Mouse (Mus musculus): ENCODE data around the gene Ccdc151.
A peak's percentile ranks its signal among the peaks of the same experiment; 100 is the strongest.

The Ccdc151 gene

DNA sequence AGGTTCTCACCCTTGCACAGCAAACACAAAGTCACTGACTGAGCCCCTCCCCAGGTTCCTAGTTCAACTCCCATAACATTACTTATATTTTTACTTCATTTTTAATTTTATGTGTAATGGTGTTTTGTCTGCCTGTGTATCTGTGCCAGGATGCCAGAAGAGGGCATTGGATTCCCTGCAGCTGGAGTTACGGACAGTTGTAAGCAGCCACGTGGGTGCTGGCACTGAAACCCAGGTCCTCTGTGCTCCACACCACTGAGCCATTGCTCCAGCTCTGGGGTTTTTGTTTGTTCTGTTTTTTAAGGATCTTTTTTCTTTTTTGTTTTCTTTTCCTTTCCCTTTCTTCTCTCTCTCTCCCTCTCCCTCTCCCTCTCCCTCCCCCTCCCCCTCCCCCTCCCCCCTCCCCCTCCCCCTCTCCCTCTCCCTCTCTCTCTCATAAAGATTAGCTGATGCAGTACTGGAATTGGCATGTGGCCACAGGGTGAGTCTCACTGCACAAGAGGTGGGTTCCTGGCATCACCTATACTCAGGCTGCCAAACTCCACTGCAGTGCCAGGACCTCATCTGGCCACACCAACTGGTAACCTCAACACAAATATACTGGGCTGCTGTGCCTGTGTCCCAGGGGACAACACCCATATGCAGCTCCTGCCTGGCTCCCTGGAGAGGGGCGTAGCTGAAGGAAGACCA is 6.1 kb downstream of the Ccdc151 start:
- no peak for DNase-seq (ENCODE audit: low read depth)

DNA sequence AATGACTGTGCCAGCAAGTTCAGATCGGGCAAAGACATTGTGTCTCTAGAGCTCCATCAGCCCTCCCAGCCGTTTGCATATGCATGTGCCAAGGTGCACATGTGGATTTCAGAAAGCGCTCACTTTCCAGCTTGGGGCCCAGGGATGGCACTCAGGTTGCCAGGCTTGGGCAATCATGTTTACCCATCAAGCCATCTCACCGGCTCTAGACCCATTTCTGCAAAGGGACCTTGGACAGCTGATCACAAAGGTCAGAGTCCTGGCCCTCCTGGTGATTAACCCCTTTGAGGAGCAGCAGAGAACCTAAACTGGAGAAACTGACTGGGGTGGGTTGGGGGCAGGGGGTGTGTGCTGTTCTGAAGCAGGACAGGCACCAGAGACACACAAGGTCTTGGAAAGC is 10.2 kb downstream of the Ccdc151 start:
- DNase-seq (ENCODE audit: low read depth): no peak

DNA sequence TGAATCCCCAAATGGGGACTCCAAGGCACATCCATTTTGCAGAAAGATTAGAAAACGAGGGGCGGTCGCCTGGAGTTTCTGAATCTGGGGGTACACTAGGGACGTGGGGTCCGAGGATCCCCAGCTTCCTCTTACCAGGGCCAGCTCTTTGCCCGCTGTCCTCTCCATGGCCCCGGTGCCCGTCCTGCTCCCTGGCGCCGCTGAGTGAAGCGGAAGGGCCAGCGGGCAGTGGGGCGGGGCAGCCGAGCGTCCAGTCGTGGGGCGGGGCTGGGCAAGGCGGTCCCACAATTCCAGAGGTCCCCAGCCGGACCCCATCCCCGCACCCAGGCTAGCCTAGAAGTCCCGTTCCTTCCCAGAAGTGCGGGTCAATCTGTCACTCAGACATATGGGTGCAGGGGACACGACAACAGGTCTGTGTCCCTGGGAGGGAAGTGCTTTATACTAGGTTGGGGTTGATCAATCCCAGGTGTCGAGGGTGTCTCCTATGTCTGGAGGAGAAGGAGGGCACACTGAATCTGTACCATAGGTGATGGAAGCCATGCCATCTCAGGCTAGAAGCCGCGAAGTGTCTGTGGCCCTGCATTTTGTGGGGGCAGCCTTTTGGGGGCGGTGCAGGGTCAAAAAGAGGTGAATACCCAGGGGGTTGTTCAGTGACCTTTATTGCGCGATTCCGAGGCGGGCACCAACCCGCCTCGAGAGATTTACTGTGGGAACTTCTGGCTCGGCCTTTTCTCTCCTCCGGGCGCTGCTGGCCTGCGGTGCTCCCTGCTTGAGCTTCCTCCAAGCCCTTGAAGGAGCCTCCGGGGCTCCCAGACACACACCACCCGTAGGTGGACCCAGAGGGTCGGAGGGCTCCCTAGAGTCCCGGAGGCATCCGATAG is 13.0 kb downstream of the Ccdc151 start, which contains the start of gene Rgl3:
Gene Rgl3 (minus strand): TSS at position 217 of the 881 bp plus-strand sequence.
- DNase-seq (ENCODE audit: low read depth): no peak

DNA sequence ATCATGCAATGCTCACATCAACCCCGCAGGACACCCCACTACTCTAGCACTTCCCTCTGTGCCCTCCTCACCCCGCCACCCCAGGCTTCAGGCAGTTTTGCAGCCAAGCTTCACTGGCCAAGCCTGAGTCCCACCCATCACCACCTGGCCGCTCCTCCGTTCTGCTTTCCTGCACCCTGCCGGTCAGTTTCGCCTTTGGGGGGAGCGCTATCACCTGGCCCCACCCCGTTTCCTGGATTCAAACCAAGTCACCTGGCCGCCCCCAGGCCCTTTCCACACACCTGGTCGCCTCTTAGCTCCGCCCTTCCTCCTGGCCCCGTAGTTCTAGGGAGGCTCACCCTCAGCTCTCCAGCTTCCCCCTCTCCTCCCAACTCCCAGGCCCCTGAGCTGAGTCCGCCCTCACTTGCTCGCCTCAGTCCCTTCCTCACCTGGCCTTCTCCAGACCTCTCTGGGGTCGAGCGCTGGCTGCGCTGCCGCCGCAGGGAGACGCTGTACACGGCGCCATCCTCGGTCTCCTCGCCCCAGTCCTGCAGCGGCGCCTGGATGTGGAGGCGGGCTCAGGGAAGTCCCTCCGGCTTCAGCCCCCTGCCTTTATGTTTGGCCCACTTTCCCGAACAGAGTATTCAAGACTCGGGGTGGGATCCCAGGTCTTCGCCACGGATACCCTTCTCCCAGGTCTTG is 13.9 kb downstream of the Ccdc151 start:
- DNase-seq (ENCODE audit: low read depth): no peak

DNA sequence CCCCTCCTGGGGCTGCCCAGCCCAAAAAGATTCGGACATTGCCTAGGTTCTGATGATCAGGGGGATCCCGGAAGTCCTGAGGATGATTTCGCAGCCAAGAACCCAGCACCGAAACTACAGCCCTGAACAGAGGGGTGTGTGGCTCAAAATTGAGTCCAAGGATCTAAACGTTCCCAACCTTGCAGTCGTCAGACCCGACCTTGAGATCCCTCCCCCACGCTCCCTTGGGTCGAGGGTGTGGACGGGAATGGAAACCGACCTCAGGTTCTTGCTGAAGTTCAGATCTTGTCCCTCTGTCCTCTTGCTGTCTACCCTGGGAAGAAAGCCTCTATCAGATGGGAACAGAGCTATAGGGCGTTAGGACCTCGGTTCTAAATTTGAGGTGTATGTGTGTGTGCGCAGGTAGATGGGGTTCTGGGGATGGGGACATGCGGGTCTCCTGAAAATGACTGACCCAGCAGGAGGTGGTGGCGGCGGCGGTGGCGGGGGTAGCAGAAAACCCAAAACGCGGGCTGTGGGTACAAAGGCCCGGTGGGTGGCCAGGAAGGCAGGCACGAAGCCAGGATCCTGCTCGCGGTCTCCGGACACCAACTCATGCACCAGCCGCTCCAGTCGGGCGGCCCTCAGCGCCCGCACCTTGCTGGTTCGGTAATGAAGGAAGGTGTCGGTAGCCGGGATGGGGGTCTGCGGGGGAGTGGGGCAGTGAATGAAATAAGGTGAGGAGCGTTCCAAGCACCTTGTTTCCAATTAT is 14.7 kb downstream of the Ccdc151 start:
- no peak for DNase-seq (ENCODE audit: low read depth)

DNA sequence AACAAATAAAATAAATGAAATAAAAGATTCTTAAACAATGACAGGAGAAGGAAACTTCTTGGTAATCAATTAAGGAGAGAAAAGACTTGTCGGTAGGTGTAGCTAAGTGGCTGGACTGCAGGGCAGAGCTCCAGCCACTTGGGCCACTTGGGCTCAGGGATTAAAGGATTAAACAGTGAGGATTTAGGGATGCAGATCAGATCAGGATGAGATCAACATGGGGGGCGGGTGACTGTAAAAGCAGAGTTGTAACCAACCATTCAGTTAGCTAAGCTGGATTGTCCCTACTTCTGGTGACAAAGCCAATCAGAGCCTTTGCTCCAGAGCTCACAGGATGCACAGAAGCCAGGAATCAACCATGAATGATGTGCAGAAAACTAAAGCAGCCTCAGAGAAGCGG is 18.5 kb downstream of the Ccdc151 start:
- DNase-seq (ENCODE audit: low read depth): no peak

DNA sequence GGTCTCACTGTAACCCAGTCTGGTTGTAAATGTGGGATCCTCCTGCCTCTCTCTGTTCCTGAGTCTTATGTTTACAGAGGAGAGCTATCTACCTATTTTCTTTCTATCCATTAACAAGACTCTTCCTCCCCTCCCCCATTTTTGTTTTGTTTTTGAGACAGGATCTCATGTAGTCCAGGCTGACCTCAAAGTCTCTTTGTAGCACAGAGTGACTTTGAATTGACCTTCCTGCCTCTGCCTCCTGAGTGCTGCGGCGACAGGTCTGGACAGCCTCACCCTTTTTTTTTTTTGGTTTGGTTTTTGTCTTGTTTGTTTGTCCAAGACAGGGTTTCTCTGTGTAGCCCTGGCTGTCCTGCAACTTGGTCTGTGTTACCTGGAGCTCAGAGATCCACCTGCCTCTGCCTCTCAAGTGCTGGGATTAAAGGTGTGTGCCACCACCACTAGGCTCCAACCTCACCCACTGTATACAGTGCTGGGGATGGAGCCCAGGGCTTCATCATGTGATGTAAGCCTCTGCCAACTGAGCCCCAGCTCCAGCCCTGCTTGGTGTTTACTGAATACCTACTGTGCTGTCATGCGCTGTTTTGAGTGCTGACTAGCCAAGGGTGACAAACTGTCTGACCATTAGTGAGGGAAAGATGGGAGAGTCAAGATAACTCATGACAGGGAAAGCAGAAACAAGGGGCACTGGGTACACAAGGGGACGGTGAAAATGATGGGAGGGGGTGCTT is 23.9 kb downstream of the Ccdc151 start:
- DNase-seq (ENCODE audit: low read depth): no peak

DNA sequence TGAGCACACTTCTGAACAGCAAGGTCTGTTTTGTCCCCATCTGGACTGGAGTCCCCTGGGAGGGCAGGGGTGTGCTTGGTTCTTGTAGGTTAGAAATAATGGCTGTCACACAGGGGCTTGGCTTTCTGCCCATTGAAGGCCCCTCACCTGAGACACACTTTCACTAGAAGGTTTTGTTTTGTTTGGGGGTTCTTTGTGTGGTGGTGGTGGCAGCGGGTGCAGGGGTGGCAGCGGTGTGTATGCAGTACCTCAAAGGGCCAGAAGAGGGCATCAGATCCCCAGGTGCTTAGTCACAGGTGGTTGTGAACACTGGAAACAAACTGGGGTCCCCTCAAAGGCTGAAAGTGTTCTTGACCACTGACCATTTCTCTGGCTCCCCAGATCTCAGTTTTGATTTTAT is 24.5 kb downstream of the Ccdc151 start:
- peak; percentile 28 for DNase-seq (ENCODE audit: low read depth)

DNA sequence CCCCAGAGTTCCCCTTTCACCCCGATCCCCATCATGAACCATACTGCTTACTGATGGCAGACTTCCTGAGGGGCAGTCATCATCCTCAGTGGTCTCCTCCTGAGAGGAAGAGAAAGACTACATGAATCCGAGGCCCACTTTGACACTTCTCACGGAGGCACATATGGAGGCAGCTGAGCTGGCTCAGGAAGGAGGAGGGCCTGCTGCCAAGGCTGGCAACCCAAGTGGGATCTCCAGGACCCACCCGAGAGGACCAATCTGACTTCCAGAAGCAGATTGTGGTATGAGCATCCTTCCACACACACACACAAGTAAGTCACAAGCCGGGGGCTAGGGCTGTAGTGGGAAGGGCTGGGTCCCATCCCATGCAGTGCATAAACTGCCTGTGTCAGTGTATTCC is 25.1 kb downstream of the Ccdc151 start:
- DNase-seq (ENCODE audit: low read depth): no peak

DNA sequence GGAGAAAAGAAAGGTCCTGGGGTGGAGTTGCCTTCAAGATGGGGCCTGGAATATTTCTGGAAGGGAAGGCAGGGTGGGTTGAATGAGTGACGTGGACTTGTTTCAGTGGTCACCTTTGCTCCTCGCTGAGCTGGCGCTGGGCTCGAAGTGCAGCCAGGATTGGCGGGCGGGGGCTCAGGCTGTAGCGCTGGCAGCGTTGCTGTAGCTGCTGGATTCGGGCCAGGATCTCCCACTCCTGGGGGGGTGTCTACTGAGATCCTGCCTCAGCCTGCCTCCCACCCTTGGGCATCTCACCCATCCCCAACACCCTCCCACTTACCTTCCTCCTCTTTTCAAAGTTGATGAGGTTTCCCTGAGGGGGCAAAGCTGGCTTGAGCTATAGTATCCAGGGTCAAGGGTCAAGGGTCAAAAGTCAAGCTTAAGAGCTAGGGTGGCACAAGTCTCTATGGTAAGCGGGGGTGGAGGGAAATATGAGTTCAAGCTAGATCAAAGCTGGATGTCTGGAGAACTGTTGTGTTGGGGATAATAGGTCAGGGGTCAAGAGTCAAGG is 25.7 kb downstream of the Ccdc151 start:
- DNase-seq (ENCODE audit: low read depth): no peak

DNA sequence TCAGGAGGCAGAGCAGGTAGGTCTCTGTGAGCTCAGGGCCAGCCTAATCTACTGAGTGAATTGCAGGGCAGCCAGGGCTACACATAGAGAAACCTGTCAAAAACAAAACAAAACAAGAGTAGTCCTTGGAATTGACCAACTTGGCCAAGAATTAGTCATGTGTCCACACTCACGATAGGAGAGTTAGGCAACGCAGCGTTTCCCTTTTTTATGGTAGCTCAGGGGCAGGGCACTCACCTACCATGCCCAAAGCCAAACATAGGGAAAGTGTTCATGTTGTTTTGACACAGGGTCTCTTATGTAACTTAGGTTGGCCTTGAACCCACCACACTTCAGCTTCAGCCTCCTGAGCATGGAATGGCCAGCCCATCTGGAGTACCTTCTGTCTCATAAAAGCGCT is 33.1 kb downstream of the Ccdc151 start:
- DNase-seq (ENCODE audit: low read depth): peak; percentile 51

DNA sequence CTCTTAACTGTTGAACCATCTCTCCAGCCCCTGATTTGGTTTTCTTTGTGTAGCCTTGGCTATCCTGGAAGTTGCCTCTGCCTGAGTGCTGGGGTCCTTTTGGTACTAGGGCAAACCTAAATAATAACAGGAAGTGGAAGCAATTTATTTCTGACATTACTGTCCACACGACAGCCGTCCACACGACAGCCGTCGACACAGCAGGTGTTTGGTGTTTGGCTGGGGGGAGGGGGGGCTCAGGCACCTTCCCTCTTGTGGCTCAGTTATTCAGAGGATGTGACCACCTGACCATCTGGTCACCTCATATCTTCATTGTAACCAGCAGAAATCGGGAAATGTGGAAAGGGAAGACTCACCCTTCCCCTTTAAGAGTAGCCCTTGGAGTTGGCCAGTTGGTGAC is 33.6 kb downstream of the Ccdc151 start:
- no peak for DNase-seq (ENCODE audit: low read depth)

DNA sequence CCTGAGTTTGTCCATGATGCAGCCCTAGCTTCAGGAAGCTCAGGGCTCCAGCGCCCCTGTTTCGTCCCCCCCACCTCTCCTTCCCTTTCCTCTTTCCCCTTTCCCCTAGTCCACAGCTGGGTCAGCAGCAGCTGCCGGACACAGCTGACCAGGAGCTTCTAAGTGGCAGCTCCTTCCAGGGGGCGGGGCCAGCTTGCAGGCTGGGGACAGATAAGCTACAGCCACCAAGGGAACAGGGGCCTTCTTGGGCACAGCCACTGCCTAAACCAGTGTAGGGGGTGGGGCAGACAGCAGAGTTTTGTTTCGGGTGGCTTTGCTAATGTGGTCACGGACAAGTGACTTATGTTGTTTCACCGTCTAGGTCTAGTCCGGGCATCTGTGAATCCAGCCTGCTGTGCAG is 39.0 kb downstream of the Ccdc151 start, which contains the start of gene Epor:
Gene Epor (minus strand): TSS at position 90 of the 400 bp plus-strand sequence.
- peak; percentile 82 for DNase-seq (ENCODE audit: low read depth)

DNA sequence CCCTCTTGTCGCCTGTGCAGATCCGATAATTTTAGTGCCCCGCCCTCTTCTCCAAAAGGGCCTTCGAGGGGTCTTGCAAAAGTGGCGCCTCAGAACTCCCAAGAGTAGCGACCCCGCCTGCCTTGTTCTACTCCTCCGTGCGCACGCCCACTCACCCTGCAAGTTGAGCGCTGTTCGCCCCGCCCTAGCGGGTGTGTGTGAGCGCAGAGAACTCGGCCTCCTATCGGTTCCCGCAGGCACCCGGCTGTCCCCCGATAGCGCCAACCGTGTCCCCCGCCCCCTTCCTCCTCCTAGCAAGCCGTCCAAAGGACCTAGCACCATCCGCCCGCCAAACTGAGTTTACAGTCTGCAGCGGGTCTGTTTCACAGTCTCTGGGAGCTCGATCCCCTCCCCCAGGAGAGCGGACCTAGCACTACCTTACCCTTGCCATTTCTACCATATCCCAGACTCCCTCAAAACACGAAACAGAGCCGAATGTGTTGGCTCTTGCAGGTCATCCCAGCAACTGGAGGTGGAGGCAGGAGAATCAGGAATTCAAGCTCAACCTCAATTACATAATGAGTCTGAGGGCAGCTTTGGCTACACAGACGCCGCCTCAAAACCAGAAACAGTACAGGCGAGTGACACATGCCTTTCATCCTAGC is 39.9 kb downstream of the Ccdc151 start:
- DNase-seq (ENCODE audit: low read depth): peak; percentile 85

DNA sequence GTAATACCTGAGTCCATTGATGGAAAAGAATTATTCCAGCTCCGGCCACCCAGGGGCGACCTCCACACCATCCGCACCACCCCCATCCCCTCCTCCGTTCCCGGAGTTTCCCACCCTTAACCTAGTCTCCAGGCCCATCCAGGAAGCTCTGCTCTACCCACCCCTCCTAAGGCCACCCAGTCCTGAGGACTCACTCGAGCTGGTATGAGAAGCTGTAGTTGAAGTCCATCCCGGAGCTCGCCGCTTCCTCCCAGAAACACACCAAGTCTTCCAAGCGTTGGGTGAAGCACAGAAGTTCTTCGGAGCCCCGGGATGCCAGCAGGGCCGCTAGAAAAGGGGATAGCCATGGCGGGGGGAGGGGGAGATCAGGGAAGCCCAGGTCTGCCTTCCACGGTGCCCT is 40.4 kb downstream of the Ccdc151 start:
- no peak for DNase-seq (ENCODE audit: low read depth)

DNA sequence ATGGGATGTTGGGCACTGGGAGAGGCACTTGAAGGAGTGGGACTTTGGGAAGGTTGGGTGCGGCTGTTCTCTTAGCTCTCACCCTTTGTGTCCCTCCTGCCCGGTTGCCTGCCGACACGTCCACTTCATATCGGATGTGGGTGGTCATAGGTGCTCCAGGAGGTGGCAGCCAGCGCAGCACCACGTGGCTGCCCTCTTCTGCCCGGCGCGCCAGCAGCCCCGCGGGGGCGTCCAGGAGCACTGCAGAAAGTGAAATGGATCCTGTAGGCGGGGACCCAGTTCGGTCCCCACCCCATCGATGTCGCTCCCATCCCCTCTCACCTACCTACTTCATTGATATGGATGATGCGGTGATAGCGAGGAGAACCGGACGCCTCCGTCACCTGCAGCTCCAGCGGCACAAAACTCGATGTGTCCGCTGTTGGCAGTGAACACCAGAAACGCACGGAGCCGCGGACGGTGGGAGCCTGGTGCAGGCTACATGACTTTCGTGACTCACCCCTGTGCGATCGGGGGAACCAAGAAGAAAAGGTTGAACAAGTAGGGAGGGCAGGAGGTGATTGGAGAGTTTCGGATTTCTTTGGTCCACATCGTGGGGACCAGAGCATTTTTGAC is 41.0 kb downstream of the Ccdc151 start:
- no peak for DNase-seq (ENCODE audit: low read depth)

DNA sequence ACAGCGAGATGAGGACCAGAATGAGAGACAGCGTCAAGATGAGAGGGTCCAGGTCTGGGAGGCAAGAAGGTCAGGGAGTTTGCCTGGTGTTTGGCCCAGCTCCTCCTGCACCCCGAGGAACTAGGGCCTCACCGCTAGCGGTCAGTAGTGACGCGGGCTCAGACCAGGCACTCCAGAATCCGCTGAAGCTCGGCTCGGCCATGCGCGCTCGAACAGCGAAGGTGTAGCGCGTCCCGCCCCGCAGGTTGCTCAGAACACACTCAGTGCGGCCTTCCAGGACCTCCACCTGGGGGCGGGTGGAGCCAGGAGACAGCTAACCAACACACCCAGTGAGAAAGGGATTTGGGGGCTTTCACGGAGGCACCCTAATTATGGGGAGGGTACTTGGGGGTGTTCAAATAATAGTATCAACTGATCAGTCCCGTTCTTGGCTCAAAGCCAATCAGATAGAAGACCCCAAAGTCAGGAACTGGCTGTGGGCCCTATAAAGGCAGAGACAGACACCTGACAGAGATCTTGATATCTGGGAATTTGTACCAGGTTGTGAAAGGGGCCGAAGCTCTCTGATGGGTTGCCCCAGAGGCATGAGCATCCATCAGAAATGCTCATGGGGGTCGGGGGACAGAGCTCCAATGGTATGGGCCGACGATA is 41.8 kb downstream of the Ccdc151 start:
- DNase-seq (ENCODE audit: low read depth): no peak

DNA sequence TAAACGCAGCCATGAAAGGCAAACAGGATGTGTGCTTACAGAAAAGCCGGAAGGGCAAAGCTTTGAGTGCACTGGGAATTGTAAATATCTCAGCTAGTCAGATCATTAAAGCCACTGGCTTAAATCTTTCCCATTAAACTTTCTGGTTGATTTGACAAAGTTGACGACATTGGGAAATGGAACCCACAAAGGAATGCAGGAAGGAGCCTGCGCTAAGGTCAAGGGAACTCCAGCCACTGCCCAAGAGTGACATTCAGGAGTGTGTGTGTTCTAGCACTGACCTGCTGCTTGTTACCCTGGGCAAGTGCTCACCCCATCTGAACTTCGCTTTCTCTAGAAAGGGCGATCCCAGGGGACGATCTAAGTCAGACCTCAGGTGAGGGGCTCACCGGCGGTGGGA is 42.3 kb downstream of the Ccdc151 start:
- DNase-seq (ENCODE audit: low read depth): no peak

DNA sequence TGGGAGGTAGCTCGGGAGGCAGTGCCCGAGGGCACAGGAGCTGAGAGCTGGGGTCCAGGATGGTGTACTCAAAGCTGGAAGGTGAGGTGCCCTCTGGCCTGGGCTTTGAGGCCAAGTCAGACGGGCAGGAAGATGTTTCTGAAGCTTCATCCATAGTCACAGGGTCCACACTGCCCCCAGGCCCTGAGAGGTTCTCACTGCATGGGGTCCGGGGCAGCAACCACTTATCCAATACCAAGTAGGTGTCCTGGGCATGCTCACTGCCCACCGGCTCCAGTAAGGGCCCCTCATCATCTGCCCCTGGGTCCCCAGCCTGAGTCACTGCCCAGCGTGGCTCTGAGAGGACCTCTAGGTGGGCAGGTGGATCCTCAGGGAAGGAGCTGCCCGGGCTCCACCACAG is 43.2 kb downstream of the Ccdc151 start:
- no peak for DNase-seq (ENCODE audit: low read depth)

DNA sequence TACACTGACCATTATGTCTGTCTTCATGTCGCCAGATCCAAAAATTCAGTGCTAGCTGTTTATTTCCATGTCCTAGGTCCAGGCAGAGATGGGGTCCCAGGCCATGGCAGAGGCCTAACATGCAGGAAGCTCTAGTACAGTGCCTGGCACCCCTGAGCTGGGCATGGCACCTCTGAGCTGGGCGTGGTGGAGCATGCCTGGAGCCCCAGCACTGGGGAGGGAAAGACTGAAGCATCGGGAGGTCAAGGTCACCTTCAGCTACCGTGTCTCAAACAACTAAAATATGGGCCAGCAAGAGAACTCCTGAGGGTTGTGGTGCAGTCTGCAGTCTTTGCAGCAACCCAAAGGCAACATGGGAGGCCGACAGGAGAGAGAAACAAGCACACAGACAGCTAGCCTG is 44.1 kb downstream of the Ccdc151 start:
- DNase-seq (ENCODE audit: low read depth): no peak

Measured in 416B (cell line).